Mouse (Mus musculus) heart, embryonic 16.5 days (tissue): ENCODE results near the gene Dcbld2. TPM values are rescaled to one million over a fixed set of nuclear protein-coding genes. Genes with fewer than 3 reads are reported as not detected.

ENCODE experiments used
- ATAC-seq: fragments of 200-750 bp; cut with Nextera tagmentation; replicated peaks from 2 replicates; pipeline ENCODE4 v1.8.0; 2017; ENCODE audit warnings: moderate number of reproducible peaks; ENCODE audit not compliant: insufficient read depth, low FRiP score; ENCODE audit errors: extremely low read depth
- H3K27ac ChIP-seq: fragments of 300-500 bp; sonication (generic); 2 replicates; pipeline ENCODE4 v1.5.1; 2014; ENCODE audit warnings: mild to moderate bottlenecking, low read length, control low read depth, moderate library complexity
- H3K27me3 ChIP-seq: fragments of 300-500 bp; sonication (generic); 2 replicates; pipeline ENCODE4 v1.6.1; 2014; ENCODE audit warnings: low read length, mixed read lengths; ENCODE audit not compliant: control insufficient read depth, insufficient read depth
- H3K36me3 ChIP-seq: fragments of 300-500 bp; sonication (generic); 2 replicates; pipeline ENCODE4 v1.6.1; 2014; ENCODE audit not compliant: control insufficient read depth, insufficient read depth
- H3K4me1 ChIP-seq: fragments of 300-500 bp; sonication (generic); 2 replicates; pipeline ENCODE4 v1.6.1; 2014; ENCODE audit warnings: low read length, mixed read lengths; ENCODE audit not compliant: control insufficient read depth, insufficient read depth
- H3K4me2 ChIP-seq: fragments of 300-500 bp; sonication (generic); 2 replicates; pipeline ENCODE4 v1.6.1; 2014; ENCODE audit warnings: low read depth, mild to moderate bottlenecking, control low read depth, low read length
- H3K4me3 ChIP-seq: fragments of 300-500 bp; sonication (generic); 2 replicates; pipeline ENCODE4 v1.5.1; 2014; ENCODE audit warnings: mild to moderate bottlenecking, control low read depth, low read length
- H3K9ac ChIP-seq: fragments of 300-500 bp; sonication (generic); 2 replicates; pipeline ENCODE4 v1.6.1; 2014; ENCODE audit warnings: low read length, control low read depth
- H3K9me3 ChIP-seq: fragments of 300-500 bp; sonication (generic); replicated peaks from 2 replicates; pipeline ENCODE4 v1.6.1; 2016; ENCODE audit warnings: low read length; ENCODE audit not compliant: control insufficient read depth
- WGBS: fragments of 180-500 bp; shearing (Covaris S2); extraction: QIAGEN DNeasy Blood & Tissue Kit; methylation state at CpG from one replicate; pipeline ENCODE4 v1.1.7; 2014; 5-methylcytosine and 5-hydroxymethylcytosine counted together
- polyA plus RNA-seq: library from polyadenylated mRNA; unstranded; fragments of >200 nt; fragmentation: Nextera tagmentation; extraction: Ambion mirVana; gene quantifications from 2 replicates; pipeline ENCODE4 v1.2.1, GENCODE M21; 2015

Dcbld2 gene
- 7.5 and 8.6 TPM in 2 replicates for polyA plus RNA-seq

- ATAC-seq, result peak; percentile 99
- peak within 1 kb of the TSS; percentile 83 for H3K4me2 ChIP-seq
- no peaks in the 10 kb centered on the region for H3K36me3 ChIP-seq
- peak within 1 kb of the TSS; percentile 100 for H3K4me3 ChIP-seq
- H3K9ac ChIP-seq, result peak within 1 kb of the TSS; percentile 97
- H3K9me3 ChIP-seq, result no peaks in the 10 kb centered on the region
- WGBS, result 0% methylated on average over 29 of the region's 32 CpGs
- H3K27ac ChIP-seq, result peak within 1 kb of the TSS; percentile 88
- H3K27me3 ChIP-seq, result no peaks in the 10 kb centered on the region
- peaks cover 12% of the 10 kb centered on the region for H3K4me1 ChIP-seq
These were observed at the start of gene Dcbld2 for GRCm38 (mm10) chr16:58408062-58408486. TSS of gene Dcbld2 (plus strand) at chr16:58408443.

GRCm38 (mm10) chr16:58377170-58377569, 31.1 kb upstream of the Dcbld2 start:
- no peaks in the 10 kb centered on the region for H3K4me1 ChIP-seq
- WGBS, result 75% methylated on average over 1 of the region's 1 CpGs
- no peaks in the 10 kb centered on the region for H3K9me3 ChIP-seq
- H3K27ac ChIP-seq, result no peak overlapping the region
- no peak overlapping the region for H3K4me2 ChIP-seq
- H3K36me3 ChIP-seq, result no peaks in the 10 kb centered on the region
- H3K9ac ChIP-seq, result no peak overlapping the region
- ATAC-seq, result no peak
- H3K4me3 ChIP-seq, result no peak overlapping the region
- no peaks in the 10 kb centered on the region for H3K27me3 ChIP-seq

- 48% methylated on average over 13 of the region's 13 CpGs for WGBS
- Histone ChIP-seq H3K36me3 (no peaks in the 10 kb centered on the region), H3K4me3 (no peak overlapping the region), H3K4me2 (no peak overlapping the region), H3K27me3 (no peaks in the 10 kb centered on the region), H3K9me3 (no peaks in the 10 kb centered on the region), H3K27ac (no peak overlapping the region), H3K9ac (no peak overlapping the region), H3K4me1 (no peaks in the 10 kb centered on the region)
- ATAC-seq, result no peak
These were observed 30.3 kb upstream of the Dcbld2 start for GRCm38 (mm10) chr16:58377756-58378503.

- H3K27ac ChIP-seq, result no peak overlapping the region
- no peaks in the 10 kb centered on the region for H3K9me3 ChIP-seq
- H3K4me2 ChIP-seq, result no peak overlapping the region
- WGBS, result 82% methylated on average over 4 of the region's 4 CpGs
- H3K27me3 ChIP-seq, result no peaks in the 10 kb centered on the region
- H3K4me1 ChIP-seq, result no peaks in the 10 kb centered on the region
- H3K9ac ChIP-seq, result no peak overlapping the region
- no peaks in the 10 kb centered on the region for H3K36me3 ChIP-seq
- ATAC-seq, result no peak
- no peak overlapping the region for H3K4me3 ChIP-seq
These were observed 21.9 kb upstream of the Dcbld2 start for GRCm38 (mm10) chr16:58386241-58386757.

- Histone ChIP-seq H3K4me1 (0 out of 2 replicates have a peak, but pooled peaks cover 3% of the 10 kb centered on the region), H3K4me3 (no peak overlapping the region), H3K4me2 (peak overlapping the region; percentile 6; the same call in 1 of the 2 replicates), H3K36me3 (no peaks in the 10 kb centered on the region), H3K27ac (no peak overlapping the region), H3K9ac (no peak overlapping the region), H3K9me3 (no peaks in the 10 kb centered on the region), H3K27me3 (no peaks in the 10 kb centered on the region)
- no peak for ATAC-seq
- 48% methylated on average over 7 of the region's 7 CpGs for whole genome bisulfite sequencing
These were observed 19.0 kb upstream of the Dcbld2 start for GRCm38 (mm10) chr16:58389143-58389755.

- Histone ChIP-seq H3K4me1 (0 out of 2 replicates have a peak, but pooled peaks cover 3% of the 10 kb centered on the region), H3K9ac (no peak overlapping the region), H3K4me2 (no peak overlapping the region), H3K9me3 (no peaks in the 10 kb centered on the region), H3K36me3 (no peaks in the 10 kb centered on the region), H3K4me3 (no peak overlapping the region), H3K27me3 (no peaks in the 10 kb centered on the region), H3K27ac (no peak overlapping the region)
- 63% methylated on average over 3 of the region's 3 CpGs for WGBS
- no peak for ATAC-seq
These were observed 15.2 kb upstream of the Dcbld2 start for GRCm38 (mm10) chr16:58393036-58393435.

- 66% methylated on average over 5 of the region's 5 CpGs for WGBS
These were observed 14.1 kb upstream of the Dcbld2 start for GRCm38 (mm10) chr16:58394156-58394555.

GRCm38 (mm10) chr16:58398604-58399003, 9.6 kb upstream of the Dcbld2 start:
- no peaks in the 10 kb centered on the region for H3K27me3 ChIP-seq
- 40% methylated on average over 3 of the region's 3 CpGs for WGBS
- H3K4me3 ChIP-seq, result no peak overlapping the region
- H3K4me2 ChIP-seq, result no peak overlapping the region
- H3K4me1 ChIP-seq, result no peaks in the 10 kb centered on the region
- H3K9me3 ChIP-seq, result no peaks in the 10 kb centered on the region
- H3K36me3 ChIP-seq, result no peaks in the 10 kb centered on the region
- ATAC-seq, result no peak
- no peak overlapping the region for H3K9ac ChIP-seq
- H3K27ac ChIP-seq, result no peak overlapping the region

More at GRCm38 (mm10) chr16:58394156-58394555, 14.1 kb upstream of the Dcbld2 start:
- Histone ChIP-seq H3K4me2 (no peak overlapping the region), H3K4me1 (0 out of 2 replicates have a peak, but pooled peaks cover 3% of the 10 kb centered on the region), H3K27ac (no peak overlapping the region), H3K9me3 (no peaks in the 10 kb centered on the region), H3K4me3 (no peak overlapping the region), H3K36me3 (no peaks in the 10 kb centered on the region), H3K27me3 (no peaks in the 10 kb centered on the region), H3K9ac (no peak overlapping the region)
- ATAC-seq, result no peak

- H3K9ac ChIP-seq, result no peak overlapping the region
- H3K27me3 ChIP-seq, result no peaks in the 10 kb centered on the region
- H3K27ac ChIP-seq, result no peak overlapping the region
- H3K9me3 ChIP-seq, result no peaks in the 10 kb centered on the region
- H3K4me1 ChIP-seq, result no peaks in the 10 kb centered on the region
- no peak for ATAC-seq
- no peaks in the 10 kb centered on the region for H3K36me3 ChIP-seq
- no peak overlapping the region for H3K4me2 ChIP-seq
- no peak overlapping the region for H3K4me3 ChIP-seq
- 83% methylated on average over 2 of the region's 2 CpGs for WGBS
These were observed 7.2 kb upstream of the Dcbld2 start for GRCm38 (mm10) chr16:58401079-58401478.
